Mouse (Mus musculus) limb, embryonic 11.5 days (tissue): ENCODE data around the gene Lix1. TPM values are rescaled to one million over a fixed set of nuclear protein-coding genes. Genes with fewer than 3 reads are reported as not detected.
A peak's percentile ranks its signal among the peaks of the same experiment; 100 is the strongest.

Source experiments
- ATAC-seq: fragments of 200-750 bp; cut with Nextera tagmentation; 2 replicates; pipeline ENCODE4 v1.8.0; 2017; ENCODE audit warnings: low read depth; ENCODE audit not compliant: insufficient number of reproducible peaks, low FRiP score, low TSS enrichment
- DNase-seq: peaks from one replicate; pipeline ENCODE4 v3.0.0-alpha.2; 2015; ENCODE audit warnings: low spot score
- H3K27ac ChIP-seq: fragments of 300-500 bp; sonication (generic); replicated peaks from 2 replicates; pipeline ENCODE4 v1.5.1; 2014; ENCODE audit warnings: low read depth, mild to moderate bottlenecking, low read length
- H3K27me3 ChIP-seq: fragments of 300-500 bp; sonication (generic); 2 replicates; pipeline ENCODE4 v1.6.1; 2014; ENCODE audit warnings: mild to moderate bottlenecking, low read length, mixed read lengths; ENCODE audit not compliant: control insufficient read depth, insufficient read depth
- H3K36me3 ChIP-seq: fragments of 300-500 bp; sonication (generic); 2 replicates; pipeline ENCODE4 v1.6.1; 2014; ENCODE audit warnings: mild to moderate bottlenecking, low read length, moderate library complexity, mixed read lengths; ENCODE audit not compliant: control insufficient read depth, insufficient read depth
- H3K4me1 ChIP-seq: fragments of 300-500 bp; sonication (generic); 2 replicates; pipeline ENCODE4 v1.6.1; 2014; ENCODE audit warnings: low read length, mixed read lengths; ENCODE audit not compliant: control insufficient read depth, insufficient read depth
- H3K4me2 ChIP-seq: fragments of 300-500 bp; sonication (generic); 2 replicates; pipeline ENCODE4 v1.6.1; 2014; ENCODE audit warnings: low read depth, mild to moderate bottlenecking, moderate library complexity; ENCODE audit not compliant: severe bottlenecking
- H3K4me3 ChIP-seq: fragments of 300-500 bp; sonication (generic); 2 replicates; pipeline ENCODE4 v1.5.1; 2014; ENCODE audit warnings: low read depth, low read length
- H3K9ac ChIP-seq: fragments of 300-500 bp; sonication (generic); 2 replicates; pipeline ENCODE4 v1.6.1; 2014; ENCODE audit warnings: mild to moderate bottlenecking, low read length
- H3K9me3 ChIP-seq: fragments of 300-500 bp; sonication (generic); 2 replicates; pipeline ENCODE4 v1.6.1; 2016; ENCODE audit warnings: low read length; ENCODE audit not compliant: control insufficient read depth
- WGBS: fragments of 180-500 bp; shearing (Covaris S2); extraction: QIAGEN DNeasy Blood & Tissue Kit; methylation state at CpG from one replicate; pipeline ENCODE4 v1.1.7; 2014; 5-methylcytosine and 5-hydroxymethylcytosine counted together
- polyA plus RNA-seq: library from polyadenylated mRNA; unstranded; fragments of >200 nt; fragmentation: Nextera tagmentation; extraction: Ambion mirVana; gene quantifications from 2 replicates; pipeline ENCODE4 v1.2.1, GENCODE M21; 2014

Lix1 gene
- polyA plus RNA-seq, 1 experiment from 2014 or later: 98.9 TPM

GRCm38 (mm10) chr17:17392863-17393262 lies 9.6 kb upstream of the Lix1 start:
- no peak overlapping the region for H3K9ac ChIP-seq
- H3K4me1 ChIP-seq: no peaks in the 10 kb centered on the region
- WGBS: 52% methylated on average over 7 of the region's 7 CpGs
- H3K9me3 ChIP-seq: no peaks in the 10 kb centered on the region
- H3K36me3 ChIP-seq: peaks cover 5% of the 10 kb centered on the region; the same call in 1 of the 2 replicates
- DNase-seq (peak; percentile 26), ATAC-seq (no peak)
- H3K4me3 ChIP-seq: no peak overlapping the region
- no peak overlapping the region for H3K27ac ChIP-seq
- no peaks in the 10 kb centered on the region for H3K27me3 ChIP-seq
- no peak overlapping the region for H3K4me2 ChIP-seq

- no peak overlapping the region for H3K4me2 ChIP-seq
- no peak for ATAC-seq
- H3K4me3 ChIP-seq: no peak overlapping the region
- peaks cover 5% of the 10 kb centered on the region; the same call in 1 of the 2 replicates for H3K36me3 ChIP-seq
- DNase-seq: no peak
- H3K27me3 ChIP-seq: no peaks in the 10 kb centered on the region
- no peak overlapping the region for H3K27ac ChIP-seq
- H3K4me1 ChIP-seq: no peaks in the 10 kb centered on the region
- no peaks in the 10 kb centered on the region for H3K9me3 ChIP-seq
- 92% methylated on average over 6 of the region's 6 CpGs for WGBS
- no peak overlapping the region for H3K9ac ChIP-seq
Measured at GRCm38 (mm10) chr17:17393300-17393699, 9.2 kb upstream of the Lix1 start.

GRCm38 (mm10) chr17:17394336-17394735 lies 8.1 kb upstream of the Lix1 start:
- peak; percentile 84 for DNase-seq
- Histone ChIP-seq H3K4me3 (no peak overlapping the region), H3K27me3 (no peaks in the 10 kb centered on the region), H3K9me3 (no peaks in the 10 kb centered on the region), H3K9ac (no peak overlapping the region), H3K36me3 (peaks cover 5% of the 10 kb centered on the region; the same call in 1 of the 2 replicates), H3K4me1 (no peaks in the 10 kb centered on the region), H3K4me2 (no peak overlapping the region), H3K27ac (no peak overlapping the region)
- 39% methylated on average over 4 of the region's 4 CpGs for WGBS
- ATAC-seq: no peak

- no peak overlapping the region for H3K4me2 ChIP-seq
- no peaks in the 10 kb centered on the region for H3K27me3 ChIP-seq
- peaks cover under 1% of the 10 kb centered on the region; the same call in 1 of the 2 replicates for H3K36me3 ChIP-seq
- 76% methylated on average over 1 of the region's 1 CpGs for WGBS
- H3K9me3 ChIP-seq: no peaks in the 10 kb centered on the region
- no peak overlapping the region for H3K4me3 ChIP-seq
- DNase-seq: no peak
- H3K4me1 ChIP-seq: no peaks in the 10 kb centered on the region
- no peak overlapping the region for H3K9ac ChIP-seq
- ATAC-seq: no peak
- no peak overlapping the region for H3K27ac ChIP-seq
Measured at GRCm38 (mm10) chr17:17396869-17397268, 5.6 kb upstream of the Lix1 start.

GRCm38 (mm10) chr17:17398664-17399063 lies 3.8 kb upstream of the Lix1 start:
- ATAC-seq: no peak
- Histone ChIP-seq H3K4me1 (no peaks in the 10 kb centered on the region), H3K4me2 (no peak overlapping the region), H3K9me3 (no peaks in the 10 kb centered on the region), H3K27ac (no peak overlapping the region), H3K4me3 (no peak overlapping the region), H3K36me3 (no peaks in the 10 kb centered on the region), H3K27me3 (no peaks in the 10 kb centered on the region), H3K9ac (no peak overlapping the region)
- DNase-seq: no peak
- 87% methylated on average over 2 of the region's 2 CpGs for WGBS

GRCm38 (mm10) chr17:17403038-17403437 lies 566 bp downstream of the Lix1 start:
- Histone ChIP-seq H3K36me3 (no peaks in the 10 kb centered on the region; the same call in 1 of the 2 replicates), H3K27me3 (no peaks in the 10 kb centered on the region), H3K4me2 (peak overlapping the region; percentile 46), H3K9me3 (no peaks in the 10 kb centered on the region), H3K9ac (peak overlapping the region; percentile 52), H3K27ac (peak overlapping the region; percentile 38; the same call in 1 of the 2 replicates), H3K4me3 (peak overlapping the region; percentile 35), H3K4me1 (peaks cover 9% of the 10 kb centered on the region)
- no peak for DNase-seq
- 13% methylated on average over 5 of the region's 5 CpGs for WGBS
- no peak for ATAC-seq

- Histone ChIP-seq H3K4me2 (peak overlapping the region; percentile 46), H3K9ac (peak overlapping the region; percentile 48), H3K27ac (peak overlapping the region; percentile 63), H3K4me3 (peak overlapping the region; percentile 35), H3K4me1 (peaks cover 13% of the 10 kb centered on the region), H3K36me3 (no peaks in the 10 kb centered on the region; the same call in 1 of the 2 replicates), H3K9me3 (no peaks in the 10 kb centered on the region), H3K27me3 (no peaks in the 10 kb centered on the region)
- ATAC-seq (no peak), DNase-seq (no peak)
- WGBS: 6% methylated on average over 3 of the region's 3 CpGs
Measured at GRCm38 (mm10) chr17:17403578-17404112, 1.2 kb downstream of the Lix1 start.

- Histone ChIP-seq H3K27ac (peak overlapping the region; percentile 63), H3K4me3 (peak overlapping the region; percentile 35), H3K9ac (peak overlapping the region; percentile 4; the same call in 1 of the 2 replicates), H3K36me3 (no peaks in the 10 kb centered on the region; the same call in 1 of the 2 replicates), H3K27me3 (no peaks in the 10 kb centered on the region), H3K9me3 (no peaks in the 10 kb centered on the region), H3K4me2 (peak overlapping the region; percentile 46), H3K4me1 (peaks cover 17% of the 10 kb centered on the region)
- DNase-seq (peak; percentile 75), ATAC-seq (0 out of 2 replicates have a peak, but pooled peaks have one; percentile 12)
- WGBS: 12% methylated on average over 8 of the region's 8 CpGs
Measured at GRCm38 (mm10) chr17:17404811-17405544, 2.5 kb downstream of the Lix1 start.
